Mouse (Mus musculus) MEL (cell line): ENCODE data around the gene Acta2. TPM values are rescaled to one million over a fixed set of nuclear protein-coding genes. Genes with fewer than 3 reads are reported as not detected.

ENCODE experiments used
- DNase-seq: peaks from one replicate; pipeline ENCODE4 v3.0.0; 2011; ENCODE audit warnings: low read depth, low spot score
- H3K27ac ChIP-seq: 2 replicates; pipeline ENCODE4 v1.5.1; 2012; ENCODE audit warnings: low read depth, mild to moderate bottlenecking, control low read depth, low read length, moderate library complexity; ENCODE audit not compliant: control insufficient read depth
- H3K27me3 ChIP-seq, 2 experiments: fragments of 150-350 bp in 1 of 2; sonication (generic) in 1 of 2; 2 replicates each; pipeline ENCODE4 v1.6.1; 2012; ENCODE audit warnings: low read length in 2 of 2, mild to moderate bottlenecking in 2 of 2, improper control_type of control experiment in 1 of 2, moderate library complexity in 1 of 2; ENCODE audit not compliant: insufficient read depth in 2 of 2, control insufficient read depth in 1 of 2
- H3K36me3 ChIP-seq, 2 experiments: 2 replicates each; pipeline ENCODE4 v1.6.1; 2012 to 2014; ENCODE audit warnings: low read length in 2 of 2, improper control_type of control experiment in 1 of 2, inconsistent platforms in 1 of 2, mild to moderate bottlenecking in 1 of 2; ENCODE audit not compliant: insufficient read depth in 2 of 2, control insufficient read depth in 1 of 2
- H3K4me1 ChIP-seq, 2 experiments: fragments of 150-350 bp in 1 of 2; sonication (generic) in 1 of 2; 2 replicates each; pipeline ENCODE4 v1.6.1; 2012; ENCODE audit warnings: low read length in 2 of 2, improper control_type of control experiment in 1 of 2, mild to moderate bottlenecking in 1 of 2; ENCODE audit not compliant: insufficient read depth in 2 of 2, control insufficient read depth in 1 of 2
- H3K4me3 ChIP-seq, 2 experiments: fragments of 150-350 bp in 1 of 2; sonication (generic) in 1 of 2; 2 replicates each; pipeline ENCODE4 v1.5.1; 2012; ENCODE audit warnings: low read depth in 2 of 2, low read length in 2 of 2, mild to moderate bottlenecking in 2 of 2, moderate library complexity in 2 of 2, control low read depth in 1 of 2, improper control_type of control experiment in 1 of 2; ENCODE audit not compliant: control insufficient read depth in 1 of 2, insufficient read depth in 1 of 2
- H3K79me2 ChIP-seq: 2 replicates; pipeline ENCODE4 v1.6.1; 2012; ENCODE audit warnings: mild to moderate bottlenecking, low read length, moderate library complexity; ENCODE audit not compliant: control insufficient read depth, poor library complexity, insufficient read depth
- H3K9ac ChIP-seq: 2 replicates; pipeline ENCODE4 v1.6.1; 2012; ENCODE audit warnings: low read depth, mild to moderate bottlenecking, control low read depth, low read length, moderate library complexity; ENCODE audit not compliant: control insufficient read depth, poor library complexity, severe bottlenecking
- H3K9me3 ChIP-seq: fragments of 150-350 bp; sonication (generic); replicated peaks from 2 replicates; pipeline ENCODE4 v1.6.1; 2012; ENCODE audit warnings: mild to moderate bottlenecking, low read length, improper control_type of control experiment, moderate library complexity; ENCODE audit not compliant: insufficient read depth
- CHD2 ChIP-seq: IDR thresholded peaks from 2 replicates; pipeline ENCODE4 v1.6.1; 2011; ENCODE audit warnings: low read length, improper control_type of control experiment
- CTCF ChIP-seq, 3 experiments: IDR thresholded peaks in 2 of 3; conservative IDR thresholded peaks in 1 of 3; 2 replicates each; pipeline ENCODE4 v1.5.1; 2011 to 2012; ENCODE audit warnings: low read length in 3 of 3, low read depth in 2 of 3, mild to moderate bottlenecking in 2 of 3, improper control_type of control experiment in 1 of 3, inconsistent platforms in 1 of 3, mixed read lengths in 1 of 3, moderate library complexity in 1 of 3; ENCODE audit not compliant: control insufficient read depth in 1 of 3, insufficient read depth in 1 of 3, poor library complexity in 1 of 3, severe bottlenecking in 1 of 3
- EP300 ChIP-seq, 2 experiments: IDR thresholded peaks; 2 replicates each; pipeline ENCODE4 v1.6.1; 2011; ENCODE audit warnings: improper control_type of control experiment in 2 of 2, low read length in 2 of 2, low read depth in 1 of 2, mild to moderate bottlenecking in 1 of 2
- GATA1 ChIP-seq: IDR thresholded peaks from 2 replicates; pipeline ENCODE4 v1.6.1; 2011; ENCODE audit warnings: low read depth, low read length, improper control_type of control experiment
- MAFK ChIP-seq: IDR thresholded peaks from 2 replicates; pipeline ENCODE4 v1.6.1; 2011; ENCODE audit warnings: low read depth, mild to moderate bottlenecking, low read length, improper control_type of control experiment, borderline replicate concordance
- MAZ ChIP-seq: IDR thresholded peaks from 2 replicates; pipeline ENCODE4 v1.6.1; 2012; ENCODE audit warnings: low read depth, mild to moderate bottlenecking, inconsistent platforms, low read length, improper control_type of control experiment
- MYB ChIP-seq: IDR thresholded peaks from 2 replicates; pipeline ENCODE4 v1.6.1; 2011; ENCODE audit warnings: mild to moderate bottlenecking, low read depth, low read length, improper control_type of control experiment
- NELFE ChIP-seq: IDR thresholded peaks from 2 replicates; pipeline ENCODE4 v1.6.1; 2011; ENCODE audit warnings: low read depth, low read length, improper control_type of control experiment
- NRF1 ChIP-seq: IDR thresholded peaks from 2 replicates; pipeline ENCODE4 v1.6.1; 2014; ENCODE audit warnings: low read depth, mild to moderate bottlenecking, inconsistent platforms, low read length, improper control_type of control experiment, moderate library complexity; ENCODE audit not compliant: poor library complexity, insufficient read depth, severe bottlenecking
- POLR2A ChIP-seq, 2 experiments: IDR thresholded peaks; 2 replicates each; pipeline ENCODE4 v1.6.1; 2011 to 2012; ENCODE audit warnings: low read length in 2 of 2, mild to moderate bottlenecking in 2 of 2, control low read depth in 1 of 2, improper control_type of control experiment in 1 of 2, low read depth in 1 of 2, moderate library complexity in 1 of 2; ENCODE audit not compliant: control insufficient read depth in 1 of 2, insufficient read depth in 1 of 2, poor library complexity in 1 of 2
- POLR2AphosphoS2 ChIP-seq: IDR thresholded peaks from 2 replicates; pipeline ENCODE4 v1.6.1; 2011; ENCODE audit warnings: low read length, improper control_type of control experiment
- RAD21 ChIP-seq: IDR thresholded peaks from 2 replicates; pipeline ENCODE4 v1.6.1; 2011; ENCODE audit warnings: mild to moderate bottlenecking, low read depth, low read length, improper control_type of control experiment
- SMC3 ChIP-seq: IDR thresholded peaks from 2 replicates; pipeline ENCODE4 v1.6.1; 2011; ENCODE audit warnings: low read depth, low read length, improper control_type of control experiment
- USF1 ChIP-seq: IDR thresholded peaks from 2 replicates; pipeline ENCODE4 v1.6.1; 2014; ENCODE audit warnings: low read depth, mild to moderate bottlenecking, inconsistent platforms, low read length, improper control_type of control experiment, moderate library complexity
- USF2 ChIP-seq, 2 experiments: IDR thresholded peaks; 2 replicates each; pipeline ENCODE4 v1.6.1; 2011 to 2012; ENCODE audit warnings: improper control_type of control experiment in 2 of 2, low read length in 2 of 2, borderline replicate concordance in 1 of 2, inconsistent platforms in 1 of 2, low read depth in 1 of 2, mild to moderate bottlenecking in 1 of 2; ENCODE audit not compliant: insufficient read depth in 1 of 2
- ZKSCAN1 ChIP-seq: IDR thresholded peaks from 2 replicates; pipeline ENCODE4 v1.6.1; 2012; ENCODE audit warnings: low read depth, mild to moderate bottlenecking, inconsistent platforms, low read length, improper control_type of control experiment, moderate library complexity
- polyA plus RNA-seq, 2 experiments: library from polyadenylated mRNA; stranded (reverse) in 1 of 2; unstranded in 1 of 2; fragments of >175 nt in 1 of 2; fragments of >200 nt in 1 of 2; gene quantifications; 2 replicates each; pipeline versions ENCODE4 v1.2.1 to v1.2.4; 2012; ENCODE audit warnings: low replicate concordance in 2 of 2, low read depth in 1 of 2; ENCODE audit not compliant: insufficient read length in 2 of 2, insufficient read depth in 1 of 2, missing spikeins in 1 of 2
- total RNA-seq: library from RNA; depleted of rRNA; stranded (reverse); fragments of 300-350 nt; gene quantifications from 2 replicates; pipeline ENCODE4 v1.2.3, GENCODE M21; 2012

Acta2 gene
- total and polyA plus RNA-seq, 3 experiments = not detected

GRCm38 (mm10) chr19:34273073-34273472 is 17.7 kb upstream of the Acta2 start:
- Histone ChIP-seq H3K27ac (no peak overlapping the region), H3K4me3 (no peak overlapping the region), H3K4me1 (peaks cover 3 to 15% of the 10 kb centered on the region in 2 experiments; a peak in 3 of 4 replicates), H3K36me3 (peaks cover 0 to 10% of the 10 kb centered on the region in 2 experiments; a peak in 2 of 4 replicates), H3K79me2 (no peaks in the 10 kb centered on the region), H3K9ac (no peak overlapping the region), H3K9me3 (no peaks in the 10 kb centered on the region), H3K27me3 (peaks cover 0 to 1% of the 10 kb centered on the region in 2 experiments; a peak in 2 of 4 replicates)
- DNase-seq = no peak
- TF ChIP-seq POLR2A (IDR thresholded peaks at IDR 0.05; ENCODE audit: control insufficient read depth in 1 of 2, insufficient read depth in 1 of 2, low read depth in 1 of 2, low read length in 2 of 2, poor library complexity in 1 of 2) (no peak), NRF1 (no peak), USF2 (IDR thresholded peaks at IDR 0.05; ENCODE audit: borderline replicate concordance in 1 of 2, insufficient read depth in 1 of 2, low read depth in 1 of 2, low read length in 2 of 2) (no peak), MYB (no peak), MAZ (no peak), EP300 (IDR thresholded peaks at IDR 0.05; ENCODE audit: low read depth in 1 of 2, low read length in 2 of 2) (no peak), RAD21 (no peak), SMC3 (no peak), CTCF (IDR thresholded peaks at IDR 0.05 in 2 of 3, conservative IDR thresholded peaks at IDR 0.05 in 1 of 3; ENCODE audit: control insufficient read depth in 1 of 3, insufficient read depth in 1 of 3, low read depth in 2 of 3, low read length in 3 of 3, poor library complexity in 1 of 3, severe bottlenecking in 1 of 3) (no peak), NELFE (no peak), CHD2 (no peak), MAFK (no peak), ZKSCAN1 (no peak), USF1 (no peak), POLR2AphosphoS2 (no peak)

- peak; percentile 38 for DNase-seq
- Histone ChIP-seq H3K4me1 (peaks cover 3 to 15% of the 10 kb centered on the region in 2 experiments; a peak in 3 of 4 replicates), H3K9ac (no peak overlapping the region), H3K36me3 (peaks cover 0 to 10% of the 10 kb centered on the region in 2 experiments; a peak in 2 of 4 replicates), H3K9me3 (no peaks in the 10 kb centered on the region), H3K27me3 (no peaks in the 10 kb centered on the region; a peak in 1 of 4 replicates), H3K27ac (peak overlapping the region; percentile 21; the same call in 1 of the 2 replicates), H3K79me2 (no peaks in the 10 kb centered on the region), H3K4me3 (no peak overlapping the region)
- TF ChIP-seq SMC3 (no peak), ZKSCAN1 (no peak), GATA1 (0 out of 2 replicates have a peak, but pooled peaks have one; percentile 23), EP300 (IDR thresholded peaks at IDR 0.05; ENCODE audit: low read depth in 1 of 2, low read length in 2 of 2) (peak; percentile 33 to 49; a peak in 3 of 4 replicates), MYB (peak; percentile 40; the same call in 1 of the 2 replicates)
These were observed 15.6 kb upstream of the Acta2 start for GRCm38 (mm10) chr19:34270824-34271464.
